Mouse (Mus musculus) hindbrain, embryonic 15.5 days (tissue): Measurements from ENCODE around the gene Prss16. TPM values are rescaled to one million over a fixed set of nuclear protein-coding genes. Genes with fewer than 3 reads are reported as not detected.
A peak's percentile ranks its signal among the peaks of the same experiment; 100 is the strongest.

Source experiments
- ATAC-seq: fragments of 200-750 bp; cut with Nextera tagmentation; 2 replicates; pipeline ENCODE4 v1.8.0; 2017; ENCODE audit warnings: low read depth, moderate number of reproducible peaks, moderate TSS enrichment; ENCODE audit not compliant: low FRiP score
- H3K27ac ChIP-seq: fragments of 300-500 bp; sonication (generic); replicated peaks from 2 replicates; pipeline ENCODE4 v1.5.1; 2015; ENCODE audit warnings: mild to moderate bottlenecking, inconsistent platforms
- H3K27me3 ChIP-seq: fragments of 300-500 bp; sonication (generic); 2 replicates; pipeline ENCODE4 v1.6.1; 2015; ENCODE audit warnings: control low read depth, inconsistent platforms
- H3K36me3 ChIP-seq: fragments of 300-500 bp; sonication (generic); 2 replicates; pipeline ENCODE4 v1.6.1; 2015; ENCODE audit warnings: control low read depth, inconsistent platforms
- H3K4me1 ChIP-seq: fragments of 300-500 bp; sonication (generic); replicated peaks from 2 replicates; pipeline ENCODE4 v1.6.1; 2015; ENCODE audit warnings: control low read depth, inconsistent platforms
- H3K4me2 ChIP-seq: fragments of 300-500 bp; sonication (generic); 2 replicates; pipeline ENCODE4 v1.6.1; 2015; ENCODE audit warnings: moderate library complexity, mild to moderate bottlenecking, inconsistent platforms
- H3K4me3 ChIP-seq: fragments of 300-500 bp; sonication (generic); 2 replicates; pipeline ENCODE4 v1.5.1; 2015; ENCODE audit warnings: mild to moderate bottlenecking, inconsistent platforms
- H3K9ac ChIP-seq: fragments of 300-500 bp; sonication (generic); 2 replicates; pipeline ENCODE4 v1.6.1; 2015; ENCODE audit warnings: inconsistent platforms
- H3K9me3 ChIP-seq: fragments of 300-500 bp; sonication (generic); 2 replicates; pipeline ENCODE4 v1.6.1; 2016; ENCODE audit warnings: control low read depth, inconsistent platforms
- WGBS: fragments of 180-500 bp; shearing (Covaris S2); methylation state at CpG from one replicate; pipeline ENCODE4 v1.1.7; 2015; 5-methylcytosine and 5-hydroxymethylcytosine counted together
- polyA plus RNA-seq: library from polyadenylated mRNA; unstranded; fragments of >200 nt; fragmentation: Nextera tagmentation; extraction: Ambion mirVana; gene quantifications from 2 replicates; pipeline ENCODE4 v1.2.1, GENCODE M21; 2015

Gene Prss16
- polyA plus RNA-seq, 1 experiment from 2014 or later: not detected

GRCm38 (mm10) chr13:22014411-22014845 lies 4.9 kb upstream of the Prss16 start:
- no peak overlapping the region for H3K4me3 ChIP-seq
- H3K9me3 ChIP-seq: no peaks in the 10 kb centered on the region
- WGBS: 15% methylated on average over 17 of the region's 17 CpGs
- H3K27me3 ChIP-seq: peaks cover 88% of the 10 kb centered on the region
- no peak for ATAC-seq
- H3K4me1 ChIP-seq: no peaks in the 10 kb centered on the region
- H3K9ac ChIP-seq: no peak overlapping the region
- no peak overlapping the region for H3K27ac ChIP-seq
- no peaks in the 10 kb centered on the region for H3K36me3 ChIP-seq
- H3K4me2 ChIP-seq: 0 out of 2 replicates have a peak overlapping the region, but pooled peaks have one; percentile 9

- Histone ChIP-seq H3K4me3 (no peak overlapping the region), H3K9ac (no peak overlapping the region), H3K4me1 (no peaks in the 10 kb centered on the region), H3K36me3 (no peaks in the 10 kb centered on the region), H3K4me2 (no peak overlapping the region), H3K9me3 (no peaks in the 10 kb centered on the region), H3K27me3 (peaks cover 88% of the 10 kb centered on the region), H3K27ac (no peak overlapping the region)
- no peak for ATAC-seq
- 17% methylated on average over 13 of the region's 13 CpGs for WGBS
Measured at GRCm38 (mm10) chr13:22013716-22014115, 4.2 kb upstream of the Prss16 start.

- H3K4me2 ChIP-seq: no peak overlapping the region
- no peaks in the 10 kb centered on the region for H3K9me3 ChIP-seq
- H3K27ac ChIP-seq: no peak overlapping the region
- 78% methylated on average over 3 of the region's 3 CpGs for WGBS
- no peak for ATAC-seq
- H3K36me3 ChIP-seq: no peaks in the 10 kb centered on the region
- H3K27me3 ChIP-seq: peaks cover 89% of the 10 kb centered on the region
- no peak overlapping the region for H3K4me3 ChIP-seq
- peaks cover 16% of the 10 kb centered on the region for H3K4me1 ChIP-seq
- H3K9ac ChIP-seq: no peak overlapping the region
Measured at GRCm38 (mm10) chr13:22008707-22009106, 835 bp downstream of the Prss16 start.

- Histone ChIP-seq H3K36me3 (no peaks in the 10 kb centered on the region), H3K9ac (no peak overlapping the region), H3K4me3 (no peak overlapping the region), H3K9me3 (no peaks in the 10 kb centered on the region), H3K4me1 (peaks cover 16% of the 10 kb centered on the region), H3K27ac (no peak overlapping the region), H3K27me3 (peaks cover 92% of the 10 kb centered on the region), H3K4me2 (no peak overlapping the region)
- 51% methylated on average over 7 of the region's 7 CpGs for WGBS
- ATAC-seq: no peak
Measured at GRCm38 (mm10) chr13:22007872-22008271, 1.7 kb downstream of the Prss16 start.

GRCm38 (mm10) chr13:22007121-22007510 lies 2.4 kb downstream of the Prss16 start:
- H3K9ac ChIP-seq: no peak overlapping the region
- WGBS: 3% methylated on average over 18 of the region's 18 CpGs
- H3K27me3 ChIP-seq: peaks cover 92% of the 10 kb centered on the region
- H3K36me3 ChIP-seq: no peaks in the 10 kb centered on the region
- ATAC-seq: peak; percentile 17; the same call in 1 of the 2 replicates
- H3K4me1 ChIP-seq: peaks cover 16% of the 10 kb centered on the region
- H3K9me3 ChIP-seq: no peaks in the 10 kb centered on the region
- peak overlapping the region; percentile 85 for H3K4me2 ChIP-seq
- no peak overlapping the region for H3K27ac ChIP-seq
- peak overlapping the region; percentile 45 for H3K4me3 ChIP-seq

- WGBS: under 1% methylated on average over 38 of the region's 38 CpGs
- Histone ChIP-seq H3K27me3 (peaks cover 93% of the 10 kb centered on the region), H3K9ac (0 out of 2 replicates have a peak overlapping the region, but pooled peaks have one; percentile 6), H3K4me2 (peak overlapping the region; percentile 85), H3K36me3 (no peaks in the 10 kb centered on the region), H3K9me3 (no peaks in the 10 kb centered on the region), H3K4me3 (peak overlapping the region; percentile 45), H3K4me1 (peaks cover 16% of the 10 kb centered on the region), H3K27ac (no peak overlapping the region)
- peak; percentile 72; the same call in 1 of the 2 replicates for ATAC-seq
Measured at GRCm38 (mm10) chr13:22006334-22007120, 3.0 kb downstream of the Prss16 start.

- no peaks in the 10 kb centered on the region for H3K36me3 ChIP-seq
- H3K4me1 ChIP-seq: peaks cover 16% of the 10 kb centered on the region
- WGBS: under 1% methylated on average over 45 of the region's 45 CpGs
- peak overlapping the region; percentile 85 for H3K4me2 ChIP-seq
- H3K27ac ChIP-seq: no peak overlapping the region
- H3K9me3 ChIP-seq: no peaks in the 10 kb centered on the region
- H3K4me3 ChIP-seq: peak overlapping the region; percentile 45
- 0 out of 2 replicates have a peak overlapping the region, but pooled peaks have one; percentile 6 for H3K9ac ChIP-seq
- peaks cover 96% of the 10 kb centered on the region for H3K27me3 ChIP-seq
- peak; percentile 68; the same call in 1 of the 2 replicates for ATAC-seq
Measured at GRCm38 (mm10) chr13:22005605-22006333, 3.8 kb downstream of the Prss16 start.

GRCm38 (mm10) chr13:22001823-22002222 lies 7.7 kb downstream of the Prss16 start:
- no peak overlapping the region for H3K4me2 ChIP-seq

GRCm38 (mm10) chr13:22001346-22001745 lies 8.2 kb downstream of the Prss16 start:
- H3K4me2 ChIP-seq: no peak overlapping the region
- H3K27ac ChIP-seq: no peak overlapping the region
- no peak overlapping the region for H3K4me3 ChIP-seq
- 61% methylated on average over 2 of the region's 2 CpGs for WGBS
- no peak overlapping the region for H3K9ac ChIP-seq
- peaks cover 12% of the 10 kb centered on the region for H3K4me1 ChIP-seq
- no peak for ATAC-seq
- peaks cover 94% of the 10 kb centered on the region for H3K27me3 ChIP-seq
- H3K36me3 ChIP-seq: no peaks in the 10 kb centered on the region
- no peaks in the 10 kb centered on the region for H3K9me3 ChIP-seq

More at GRCm38 (mm10) chr13:22001823-22002222, 7.7 kb downstream of the Prss16 start:
- no peaks in the 10 kb centered on the region for H3K9me3 ChIP-seq
- ATAC-seq: no peak
- H3K36me3 ChIP-seq: no peaks in the 10 kb centered on the region
- H3K27me3 ChIP-seq: peaks cover 94% of the 10 kb centered on the region
- H3K4me1 ChIP-seq: peaks cover 15% of the 10 kb centered on the region
- no peak overlapping the region for H3K4me3 ChIP-seq
- H3K27ac ChIP-seq: no peak overlapping the region
- 38% methylated on average over 5 of the region's 5 CpGs for WGBS
- no peak overlapping the region for H3K9ac ChIP-seq

GRCm38 (mm10) chr13:21999147-21999546 lies 10.4 kb downstream of the Prss16 start:
- Histone ChIP-seq H3K27ac (no peak overlapping the region), H3K4me2 (no peak overlapping the region), H3K27me3 (peaks cover 94% of the 10 kb centered on the region), H3K9me3 (no peaks in the 10 kb centered on the region), H3K36me3 (no peaks in the 10 kb centered on the region), H3K4me1 (0 out of 2 replicates have a peak, but pooled peaks cover 11% of the 10 kb centered on the region), H3K4me3 (no peak overlapping the region), H3K9ac (no peak overlapping the region)
- 33% methylated on average over 4 of the region's 4 CpGs for WGBS
- no peak for ATAC-seq

- ATAC-seq: no peak
- 0 out of 2 replicates have a peak, but pooled peaks cover 11% of the 10 kb centered on the region for H3K4me1 ChIP-seq
- peaks cover 94% of the 10 kb centered on the region for H3K27me3 ChIP-seq
- no peak overlapping the region for H3K27ac ChIP-seq
- H3K4me2 ChIP-seq: no peak overlapping the region
- H3K4me3 ChIP-seq: no peak overlapping the region
- H3K36me3 ChIP-seq: no peaks in the 10 kb centered on the region
- H3K9me3 ChIP-seq: no peaks in the 10 kb centered on the region
- H3K9ac ChIP-seq: no peak overlapping the region
- WGBS: 25% methylated on average over 3 of the region's 3 CpGs
Measured at GRCm38 (mm10) chr13:21998412-21998811, 11.1 kb downstream of the Prss16 start.

GRCm38 (mm10) chr13:21997821-21998220 lies 11.7 kb downstream of the Prss16 start:
- ATAC-seq: no peak
- H3K27ac ChIP-seq: no peak overlapping the region
- H3K9ac ChIP-seq: no peak overlapping the region
- H3K4me3 ChIP-seq: no peak overlapping the region
- 0 out of 2 replicates have a peak, but pooled peaks cover 11% of the 10 kb centered on the region for H3K4me1 ChIP-seq
- H3K36me3 ChIP-seq: no peaks in the 10 kb centered on the region
- no peak overlapping the region for H3K4me2 ChIP-seq
- H3K27me3 ChIP-seq: peaks cover 93% of the 10 kb centered on the region
- H3K9me3 ChIP-seq: no peaks in the 10 kb centered on the region
- 8% methylated on average over 4 of the region's 4 CpGs for WGBS
